Mouse (Mus musculus) MEL (cell line): Measurements from ENCODE around the gene Ltbp2. TPM values are rescaled to one million over a fixed set of nuclear protein-coding genes. Genes with fewer than 3 reads are reported as not detected.

Experiments used
- DNase-seq: peaks from one replicate; pipeline ENCODE4 v3.0.0; 2011; ENCODE audit warnings: low read depth, low spot score
- H3K27ac ChIP-seq: 2 replicates; pipeline ENCODE4 v1.5.1; 2012; ENCODE audit warnings: low read depth, mild to moderate bottlenecking, control low read depth, low read length, moderate library complexity; ENCODE audit not compliant: control insufficient read depth
- H3K27me3 ChIP-seq, 2 experiments: fragments of 150-350 bp in 1 of 2; sonication (generic) in 1 of 2; 2 replicates each; pipeline ENCODE4 v1.6.1; 2012; ENCODE audit warnings: low read length in 2 of 2, mild to moderate bottlenecking in 2 of 2, improper control_type of control experiment in 1 of 2, moderate library complexity in 1 of 2; ENCODE audit not compliant: insufficient read depth in 2 of 2, control insufficient read depth in 1 of 2
- H3K36me3 ChIP-seq, 2 experiments: 2 replicates each; pipeline ENCODE4 v1.6.1; 2012 to 2014; ENCODE audit warnings: low read length in 2 of 2, improper control_type of control experiment in 1 of 2, inconsistent platforms in 1 of 2, mild to moderate bottlenecking in 1 of 2; ENCODE audit not compliant: insufficient read depth in 2 of 2, control insufficient read depth in 1 of 2
- H3K4me1 ChIP-seq, 2 experiments: fragments of 150-350 bp in 1 of 2; sonication (generic) in 1 of 2; 2 replicates each; pipeline ENCODE4 v1.6.1; 2012; ENCODE audit warnings: low read length in 2 of 2, improper control_type of control experiment in 1 of 2, mild to moderate bottlenecking in 1 of 2; ENCODE audit not compliant: insufficient read depth in 2 of 2, control insufficient read depth in 1 of 2
- H3K4me3 ChIP-seq, 2 experiments: fragments of 150-350 bp in 1 of 2; sonication (generic) in 1 of 2; 2 replicates each; pipeline ENCODE4 v1.5.1; 2012; ENCODE audit warnings: low read depth in 2 of 2, low read length in 2 of 2, mild to moderate bottlenecking in 2 of 2, moderate library complexity in 2 of 2, control low read depth in 1 of 2, improper control_type of control experiment in 1 of 2; ENCODE audit not compliant: control insufficient read depth in 1 of 2, insufficient read depth in 1 of 2
- H3K79me2 ChIP-seq: 2 replicates; pipeline ENCODE4 v1.6.1; 2012; ENCODE audit warnings: mild to moderate bottlenecking, low read length, moderate library complexity; ENCODE audit not compliant: control insufficient read depth, poor library complexity, insufficient read depth
- H3K9ac ChIP-seq: 2 replicates; pipeline ENCODE4 v1.6.1; 2012; ENCODE audit warnings: low read depth, mild to moderate bottlenecking, control low read depth, low read length, moderate library complexity; ENCODE audit not compliant: control insufficient read depth, poor library complexity, severe bottlenecking
- H3K9me3 ChIP-seq: fragments of 150-350 bp; sonication (generic); replicated peaks from 2 replicates; pipeline ENCODE4 v1.6.1; 2012; ENCODE audit warnings: mild to moderate bottlenecking, low read length, improper control_type of control experiment, moderate library complexity; ENCODE audit not compliant: insufficient read depth
- BHLHE40 ChIP-seq: IDR thresholded peaks from 2 replicates; pipeline ENCODE4 v1.6.1; 2012; ENCODE audit warnings: low read depth, mild to moderate bottlenecking, inconsistent platforms, low read length, improper control_type of control experiment, borderline replicate concordance
- CHD2 ChIP-seq: IDR thresholded peaks from 2 replicates; pipeline ENCODE4 v1.6.1; 2011; ENCODE audit warnings: low read length, improper control_type of control experiment
- CTCF ChIP-seq, 3 experiments: IDR thresholded peaks in 2 of 3; conservative IDR thresholded peaks in 1 of 3; 2 replicates each; pipeline ENCODE4 v1.5.1; 2011 to 2012; ENCODE audit warnings: low read length in 3 of 3, low read depth in 2 of 3, mild to moderate bottlenecking in 2 of 3, improper control_type of control experiment in 1 of 3, inconsistent platforms in 1 of 3, mixed read lengths in 1 of 3, moderate library complexity in 1 of 3; ENCODE audit not compliant: control insufficient read depth in 1 of 3, insufficient read depth in 1 of 3, poor library complexity in 1 of 3, severe bottlenecking in 1 of 3
- ETS1 ChIP-seq: IDR thresholded peaks from 2 replicates; pipeline ENCODE4 v1.6.1; 2012; ENCODE audit warnings: low read depth, mild to moderate bottlenecking, inconsistent platforms, low read length, improper control_type of control experiment, moderate library complexity
- MAFK ChIP-seq: IDR thresholded peaks from 2 replicates; pipeline ENCODE4 v1.6.1; 2011; ENCODE audit warnings: low read depth, mild to moderate bottlenecking, low read length, improper control_type of control experiment, borderline replicate concordance
- MAX ChIP-seq: IDR thresholded peaks from 2 replicates; pipeline ENCODE4 v1.6.1; 2011; ENCODE audit warnings: low read length, improper control_type of control experiment
- MXI1 ChIP-seq: IDR thresholded peaks from 2 replicates; pipeline ENCODE4 v1.6.1; 2011; ENCODE audit warnings: mild to moderate bottlenecking, low read depth, low read length, improper control_type of control experiment
- MYB ChIP-seq: IDR thresholded peaks from 2 replicates; pipeline ENCODE4 v1.6.1; 2011; ENCODE audit warnings: mild to moderate bottlenecking, low read depth, low read length, improper control_type of control experiment
- MYC ChIP-seq: IDR thresholded peaks from 2 replicates; pipeline ENCODE4 v1.6.1; 2011; ENCODE audit warnings: low read depth, mild to moderate bottlenecking, low read length, improper control_type of control experiment, moderate library complexity
- NRF1 ChIP-seq: IDR thresholded peaks from 2 replicates; pipeline ENCODE4 v1.6.1; 2014; ENCODE audit warnings: low read depth, mild to moderate bottlenecking, inconsistent platforms, low read length, improper control_type of control experiment, moderate library complexity; ENCODE audit not compliant: poor library complexity, insufficient read depth, severe bottlenecking
- POLR2AphosphoS2 ChIP-seq: IDR thresholded peaks from 2 replicates; pipeline ENCODE4 v1.6.1; 2011; ENCODE audit warnings: low read length, improper control_type of control experiment
- POLR2AphosphoS5 ChIP-seq: IDR thresholded peaks from 2 replicates; pipeline ENCODE4 v1.6.1; 2012; ENCODE audit warnings: low read depth, borderline replicate concordance, mild to moderate bottlenecking, inconsistent platforms, low read length, moderate library complexity, mixed read lengths
- RAD21 ChIP-seq: IDR thresholded peaks from 2 replicates; pipeline ENCODE4 v1.6.1; 2011; ENCODE audit warnings: mild to moderate bottlenecking, low read depth, low read length, improper control_type of control experiment
- SMC3 ChIP-seq: IDR thresholded peaks from 2 replicates; pipeline ENCODE4 v1.6.1; 2011; ENCODE audit warnings: low read depth, low read length, improper control_type of control experiment
- TBP ChIP-seq: IDR thresholded peaks from 2 replicates; pipeline ENCODE4 v1.8.0; 2011; ENCODE audit warnings: low read depth, low read length, improper control_type of control experiment
- polyA plus RNA-seq, 2 experiments: library from polyadenylated mRNA; stranded (reverse) in 1 of 2; unstranded in 1 of 2; fragments of >175 nt in 1 of 2; fragments of >200 nt in 1 of 2; gene quantifications; 2 replicates each; pipeline versions ENCODE4 v1.2.1 to v1.2.4; 2012; ENCODE audit warnings: low replicate concordance in 2 of 2, low read depth in 1 of 2; ENCODE audit not compliant: insufficient read length in 2 of 2, insufficient read depth in 1 of 2, missing spikeins in 1 of 2
- total RNA-seq: library from RNA; depleted of rRNA; stranded (reverse); fragments of 300-350 nt; gene quantifications from 2 replicates; pipeline ENCODE4 v1.2.3, GENCODE M21; 2012

Gene Ltbp2
- total and polyA plus RNA-seq, 3 experiments, result 0.01 to 0.08 TPM; not detected in 1

GRCm38 (mm10) chr12:84907627-84908480 lies 31.5 kb upstream of the Ltbp2 start:
- H3K27ac ChIP-seq, result no peak overlapping the region
- no peaks in the 10 kb centered on the region for H3K4me1 ChIP-seq
- TF ChIP-seq NRF1 (no peak), POLR2AphosphoS5 (no peak), BHLHE40 (no peak), CHD2 (no peak), CTCF (IDR thresholded peaks at IDR 0.05 in 2 of 3, conservative IDR thresholded peaks at IDR 0.05 in 1 of 3; ENCODE audit: control insufficient read depth in 1 of 3, insufficient read depth in 1 of 3, low read depth in 2 of 3, low read length in 3 of 3, poor library complexity in 1 of 3, severe bottlenecking in 1 of 3) (no peak), ETS1 (no peak)
- H3K4me3 ChIP-seq, result no peak overlapping the region
- peaks cover 0 to 3% of the 10 kb centered on the region in 2 experiments; a peak in 1 of 4 replicates for H3K27me3 ChIP-seq
- no peaks in the 10 kb centered on the region for H3K9me3 ChIP-seq
- no peak overlapping the region for H3K9ac ChIP-seq
- DNase-seq, result no peak
- H3K36me3 ChIP-seq, result no peaks in the 10 kb centered on the region
- H3K79me2 ChIP-seq, result no peaks in the 10 kb centered on the region

GRCm38 (mm10) chr12:84907024-84907626 lies 30.8 kb upstream of the Ltbp2 start:
- no peaks in the 10 kb centered on the region for H3K4me1 ChIP-seq
- no peaks in the 10 kb centered on the region for H3K9me3 ChIP-seq
- H3K27me3 ChIP-seq, result peaks cover 0 to 3% of the 10 kb centered on the region in 2 experiments; a peak in 1 of 4 replicates
- no peak overlapping the region for H3K27ac ChIP-seq
- H3K9ac ChIP-seq, result no peak overlapping the region
- no peak overlapping the region for H3K4me3 ChIP-seq
- no peaks in the 10 kb centered on the region for H3K36me3 ChIP-seq
- no peaks in the 10 kb centered on the region for H3K79me2 ChIP-seq
- DNase-seq, result no peak
- TF ChIP-seq MYC (no peak), CTCF (IDR thresholded peaks at IDR 0.05 in 2 of 3, conservative IDR thresholded peaks at IDR 0.05 in 1 of 3; ENCODE audit: control insufficient read depth in 1 of 3, insufficient read depth in 1 of 3, low read depth in 2 of 3, low read length in 3 of 3, poor library complexity in 1 of 3, severe bottlenecking in 1 of 3) (no peak), MXI1 (no peak), SMC3 (no peak), MAX (no peak), MAFK (no peak)

GRCm38 (mm10) chr12:84904399-84904798 lies 28.1 kb upstream of the Ltbp2 start:
- peaks cover 0 to 7% of the 10 kb centered on the region in 2 experiments; a peak in 3 of 4 replicates for H3K4me1 ChIP-seq
- DNase-seq, result no peak

More at GRCm38 (mm10) chr12:84904399-84904798, 28.1 kb upstream of the Ltbp2 start:
- H3K4me3 ChIP-seq, result no peak overlapping the region
- no peak overlapping the region for H3K27ac ChIP-seq
- no peaks in the 10 kb centered on the region for H3K79me2 ChIP-seq
- H3K9ac ChIP-seq, result no peak overlapping the region
- TF ChIP-seq MYB (no peak), MAFK (no peak), SMC3 (no peak), TBP (no peak), RAD21 (no peak), POLR2AphosphoS2 (no peak)
- no peaks in the 10 kb centered on the region for H3K36me3 ChIP-seq
- no peaks in the 10 kb centered on the region for H3K9me3 ChIP-seq
- H3K27me3 ChIP-seq, result peaks cover 0 to 3% of the 10 kb centered on the region in 2 experiments; a peak in 1 of 4 replicates
